Mouse (Mus musculus) liver, embryonic 13.5 days (tissue): ENCODE measurements around the gene Casp1. TPM values are rescaled to one million over a fixed set of nuclear protein-coding genes. Genes with fewer than 3 reads are reported as not detected.

Experiments
- polyA plus RNA-seq: library from polyadenylated mRNA; unstranded; fragments of >200 nt; fragmentation: Nextera tagmentation; extraction: Ambion mirVana; gene quantifications from 2 replicates; pipeline ENCODE4 v1.2.1, GENCODE M21; 2015

Gene Casp1
- polyA plus RNA-seq, 1 experiment from 2014 or later: 3.0 TPM

Other genes starting within 250 kb of the Casp1 start
- 0.58 and 0.68 TPM in 2 replicates for gene Casp4, start 10.3 kb downstream of the Casp1 start, polyA plus RNA-seq
- gene Casp12, start 46.9 kb downstream of the Casp1 start, polyA plus RNA-seq: 0.30 and 0.37 TPM in 2 replicates